Mouse (Mus musculus) right cerebral cortex, postnatal 10 days (tissue): ENCODE data around the gene Ermp1.

Source experiments
- DNase-seq, 2 experiments: peaks; one replicate each; pipeline ENCODE4 v3.0.0; 2021; ENCODE audit warnings: low spot score in 2 of 2

Ermp1 gene

GRCm38 (mm10) chr19:29647651-29648549, at the start of gene Ermp1:
Gene Ermp1 (minus strand): TSS chr19:29648415.
- peak; percentile 95 to 97 for DNase-seq

GRCm38 (mm10) chr19:29697245-29697874, 49.1 kb upstream of the Ermp1 start, which contains the start of gene Mlana:
Gene Mlana (plus strand): TSS chr19:29697824.
- no peak for DNase-seq

- DNase-seq: no peak
Measured at GRCm38 (mm10) chr19:29696840-29697239, 48.6 kb upstream of the Ermp1 start.

- DNase-seq: no peak
Measured at GRCm38 (mm10) chr19:29696309-29696708, 48.1 kb upstream of the Ermp1 start.

- no peak for DNase-seq
Measured at GRCm38 (mm10) chr19:29695071-29695470, 46.9 kb upstream of the Ermp1 start.

GRCm38 (mm10) chr19:29683844-29684540, 35.8 kb upstream of the Ermp1 start:
- peak; percentile 80 to 88 for DNase-seq

- DNase-seq: no peak
Measured at GRCm38 (mm10) chr19:29680182-29681152, 32.3 kb upstream of the Ermp1 start.

GRCm38 (mm10) chr19:29678181-29678778, 30.1 kb upstream of the Ermp1 start:
- DNase-seq: no peak

GRCm38 (mm10) chr19:29676479-29677193, 28.4 kb upstream of the Ermp1 start:
- DNase-seq: no peak

GRCm38 (mm10) chr19:29675562-29676078, 27.4 kb upstream of the Ermp1 start:
- no peak for DNase-seq

GRCm38 (mm10) chr19:29674946-29675345, 26.7 kb upstream of the Ermp1 start:
- no peak for DNase-seq

GRCm38 (mm10) chr19:29672660-29673059, 24.4 kb upstream of the Ermp1 start:
- DNase-seq: no peak

- no peak for DNase-seq
Measured at GRCm38 (mm10) chr19:29671160-29671559, 22.9 kb upstream of the Ermp1 start.

GRCm38 (mm10) chr19:29670247-29670646, 22.0 kb upstream of the Ermp1 start:
- DNase-seq: no peak

GRCm38 (mm10) chr19:29668135-29668534, 19.9 kb upstream of the Ermp1 start:
- DNase-seq: no peak

GRCm38 (mm10) chr19:29666965-29667594, 18.9 kb upstream of the Ermp1 start:
- DNase-seq: no peak

- no peak for DNase-seq
Measured at GRCm38 (mm10) chr19:29666164-29666563, 17.9 kb upstream of the Ermp1 start.

GRCm38 (mm10) chr19:29664934-29665333, 16.7 kb upstream of the Ermp1 start:
- DNase-seq: no peak

- DNase-seq: no peak
Measured at GRCm38 (mm10) chr19:29663780-29664179, 15.6 kb upstream of the Ermp1 start.
